Mouse (Mus musculus): ENCODE measurements at regions not wholly inside any gene's neighbourhood (a gene's known extent, or its start where the extent isn't known, plus 50 kb on each side); places are given as distances from the start of the nearest gene placed in this dataset.

DNA sequence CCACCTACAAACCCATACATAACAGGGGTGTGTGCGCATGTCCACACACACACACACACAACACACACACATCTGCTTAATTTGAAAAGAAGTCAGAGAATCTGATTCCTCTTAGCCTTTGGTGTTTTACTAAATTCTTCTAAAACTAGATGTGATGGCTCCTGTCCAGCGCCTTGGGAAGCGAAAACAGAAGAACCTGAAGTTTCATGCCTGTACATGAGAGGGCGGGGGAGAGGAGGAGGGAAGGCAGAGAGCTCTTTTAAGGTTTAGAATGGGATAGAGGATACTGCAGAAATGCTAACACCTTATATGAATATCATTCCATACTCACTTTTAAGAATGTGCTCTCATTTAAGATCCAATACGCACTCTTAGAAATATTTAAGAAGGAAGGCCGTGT, 64.5 kb upstream of the Fer start:
- 86% methylated on average over 6 of the region's 6 CpGs for WGBS
- no peak overlapping the region for H3K27ac ChIP-seq (ENCODE audit: low read depth)
- no peaks in the 10 kb centered on the region for H3K9me3 ChIP-seq (ENCODE audit: low read depth, low read length)
- no peak overlapping the region for H3K9ac ChIP-seq
- TF ChIP-seq CTCF (IDR thresholded peaks at IDR 0.05; ENCODE audit: low read depth), result no peak
- H3K36me3 ChIP-seq (ENCODE audit: insufficient read depth), result no peaks in the 10 kb centered on the region
- no peaks in the 10 kb centered on the region for H3K4me1 ChIP-seq (ENCODE audit: insufficient read depth)
- DNase-seq, result no peak
- H3K4me2 ChIP-seq, result no peak overlapping the region
- no peak overlapping the region for H3K4me3 ChIP-seq (ENCODE audit: low read depth, low read length)
- ATAC-seq (ENCODE audit: insufficient read depth), result no peak
- H3K27me3 ChIP-seq (ENCODE audit: insufficient read depth, low read length), result no peaks in the 10 kb centered on the region

DNA sequence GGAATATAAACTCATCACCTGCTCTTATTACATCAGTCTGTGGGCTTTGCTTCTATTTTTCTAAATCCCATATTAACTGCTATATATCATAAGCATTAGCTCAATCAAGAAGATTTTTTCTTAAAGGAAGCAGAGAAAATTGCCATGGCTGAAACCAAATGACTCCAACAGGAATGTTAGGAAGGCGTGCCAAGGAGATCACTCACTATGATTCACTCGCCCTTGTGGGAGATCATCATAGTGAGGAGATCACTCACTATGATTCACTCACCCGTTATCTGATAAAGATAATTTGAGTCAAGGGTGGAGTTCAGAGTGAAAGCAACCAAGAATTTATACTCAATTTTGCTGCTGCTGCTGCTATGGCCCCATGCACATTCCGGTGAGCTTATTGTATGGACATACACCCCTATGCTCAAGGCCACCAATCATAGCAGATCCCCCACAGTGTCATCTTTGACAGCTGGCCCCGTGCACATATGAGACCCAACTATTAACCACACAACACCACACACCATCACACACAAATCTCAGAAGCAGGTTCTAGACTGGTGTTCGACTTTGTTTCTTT, 63.8 kb upstream of the Fer start:
- no peak for DNase-seq
- no peak for ATAC-seq (ENCODE audit: insufficient read depth)
- no peaks in the 10 kb centered on the region for H3K36me3 ChIP-seq (ENCODE audit: insufficient read depth)
- H3K27me3 ChIP-seq (ENCODE audit: insufficient read depth, low read length), result no peaks in the 10 kb centered on the region
- TF ChIP-seq CTCF (IDR thresholded peaks at IDR 0.05; ENCODE audit: low read depth), result no peak
- H3K4me3 ChIP-seq (ENCODE audit: low read depth, low read length), result no peak overlapping the region
- H3K4me2 ChIP-seq, result no peak overlapping the region
- no peak overlapping the region for H3K9ac ChIP-seq
- WGBS, result 75% methylated on average over 6 of the region's 6 CpGs
- no peak overlapping the region for H3K27ac ChIP-seq (ENCODE audit: low read depth)
- no peaks in the 10 kb centered on the region for H3K9me3 ChIP-seq (ENCODE audit: low read depth, low read length)
- no peaks in the 10 kb centered on the region for H3K4me1 ChIP-seq (ENCODE audit: insufficient read depth)

DNA sequence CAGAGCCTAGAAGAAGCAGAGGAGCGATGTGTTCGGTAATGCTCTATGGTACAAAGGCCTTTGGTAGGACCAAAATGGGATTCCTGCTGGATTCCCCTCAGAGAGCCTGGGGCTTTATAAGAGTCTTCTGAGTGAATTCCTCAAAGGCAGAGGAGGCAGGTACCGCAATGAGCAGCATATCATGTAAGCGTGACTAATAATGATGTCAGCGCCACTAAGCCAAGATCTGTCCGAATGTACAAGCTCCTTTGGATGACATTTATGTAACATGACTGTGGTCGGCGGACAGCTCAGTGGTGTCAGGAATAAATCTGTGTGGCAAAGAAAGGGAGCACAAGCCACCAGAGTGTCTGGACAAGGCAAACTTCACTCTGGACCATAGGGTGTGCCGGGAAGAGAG, 61.5 kb upstream of the Fer start:
- Histone ChIP-seq H3K9me3 (ENCODE audit: low read depth, low read length) (no peaks in the 10 kb centered on the region), H3K4me3 (ENCODE audit: low read depth, low read length) (no peak overlapping the region), H3K27ac (ENCODE audit: low read depth) (no peak overlapping the region), H3K36me3 (ENCODE audit: insufficient read depth) (no peaks in the 10 kb centered on the region), H3K4me2 (no peak overlapping the region), H3K27me3 (ENCODE audit: insufficient read depth, low read length) (no peaks in the 10 kb centered on the region), H3K4me1 (ENCODE audit: insufficient read depth) (no peaks in the 10 kb centered on the region), H3K9ac (no peak overlapping the region)
- DNase-seq, result no peak
- ATAC-seq (ENCODE audit: insufficient read depth), result no peak
- 90% methylated on average over 9 of the region's 9 CpGs for WGBS
- TF ChIP-seq CTCF (IDR thresholded peaks at IDR 0.05; ENCODE audit: low read depth), result no peak

DNA sequence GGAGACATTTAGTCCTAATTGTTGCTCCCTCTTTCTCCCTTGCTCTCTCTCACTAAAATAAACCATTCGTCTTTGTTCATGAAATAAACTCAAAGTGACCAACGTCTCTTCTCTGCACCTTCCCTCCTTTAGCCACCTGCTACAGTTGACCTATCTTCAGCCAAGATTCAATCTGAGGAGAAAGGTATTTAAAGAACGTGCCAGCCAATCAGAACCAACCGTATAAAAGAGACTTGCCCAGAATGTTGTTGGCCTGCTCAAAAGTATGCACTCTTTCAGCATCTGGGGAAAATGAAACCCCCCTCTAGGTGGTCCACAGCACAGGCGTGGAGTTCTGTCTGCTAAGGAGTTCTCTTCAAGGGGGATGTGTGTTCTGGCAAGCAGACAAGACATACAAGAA, 60.0 kb upstream of the Fer start:
- no peak overlapping the region for H3K4me3 ChIP-seq (ENCODE audit: low read depth, low read length)
- no peak for TF ChIP-seq CTCF (IDR thresholded peaks at IDR 0.05; ENCODE audit: low read depth)
- ATAC-seq (ENCODE audit: insufficient read depth) (no peak), DNase-seq (no peak)
- WGBS, result 73% methylated on average over 5 of the region's 5 CpGs
- no peak overlapping the region for H3K4me2 ChIP-seq
- no peaks in the 10 kb centered on the region for H3K36me3 ChIP-seq (ENCODE audit: insufficient read depth)
- no peak overlapping the region for H3K9ac ChIP-seq
- no peaks in the 10 kb centered on the region for H3K4me1 ChIP-seq (ENCODE audit: insufficient read depth)
- H3K9me3 ChIP-seq (ENCODE audit: low read depth, low read length), result no peaks in the 10 kb centered on the region
- no peak overlapping the region for H3K27ac ChIP-seq (ENCODE audit: low read depth)
- no peaks in the 10 kb centered on the region for H3K27me3 ChIP-seq (ENCODE audit: insufficient read depth, low read length)

DNA sequence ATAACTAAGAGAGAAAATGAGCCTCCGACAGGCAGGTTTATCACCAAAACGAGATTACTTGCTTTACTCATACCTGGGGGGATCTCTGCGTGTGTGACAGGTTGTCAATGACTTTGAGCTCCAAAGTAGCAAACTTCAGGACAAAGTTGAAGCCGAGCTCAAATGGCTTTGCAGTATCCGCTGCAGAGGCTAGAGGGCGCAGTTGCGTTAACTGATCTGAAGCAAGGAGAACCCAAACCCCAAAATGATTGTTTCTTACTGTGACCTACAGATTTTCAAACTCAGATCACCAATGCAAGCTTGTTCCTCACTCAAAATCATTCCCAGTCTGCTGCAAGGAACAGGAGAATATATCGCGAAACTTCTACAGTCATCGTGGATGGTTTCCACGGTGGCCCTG, 59.3 kb upstream of the Fer start:
- Histone ChIP-seq H3K4me3 (ENCODE audit: low read depth, low read length) (no peak overlapping the region), H3K27me3 (ENCODE audit: insufficient read depth, low read length) (no peaks in the 10 kb centered on the region), H3K9me3 (ENCODE audit: low read depth, low read length) (no peaks in the 10 kb centered on the region), H3K4me2 (no peak overlapping the region), H3K36me3 (ENCODE audit: insufficient read depth) (no peaks in the 10 kb centered on the region), H3K27ac (ENCODE audit: low read depth) (no peak overlapping the region), H3K9ac (no peak overlapping the region), H3K4me1 (ENCODE audit: insufficient read depth) (no peaks in the 10 kb centered on the region)
- WGBS, result 29% methylated on average over 11 of the region's 11 CpGs
- ATAC-seq (ENCODE audit: insufficient read depth) (no peak), DNase-seq (peak; percentile 92)
- peak; percentile 81 for TF ChIP-seq CTCF (IDR thresholded peaks at IDR 0.05; ENCODE audit: low read depth)

DNA sequence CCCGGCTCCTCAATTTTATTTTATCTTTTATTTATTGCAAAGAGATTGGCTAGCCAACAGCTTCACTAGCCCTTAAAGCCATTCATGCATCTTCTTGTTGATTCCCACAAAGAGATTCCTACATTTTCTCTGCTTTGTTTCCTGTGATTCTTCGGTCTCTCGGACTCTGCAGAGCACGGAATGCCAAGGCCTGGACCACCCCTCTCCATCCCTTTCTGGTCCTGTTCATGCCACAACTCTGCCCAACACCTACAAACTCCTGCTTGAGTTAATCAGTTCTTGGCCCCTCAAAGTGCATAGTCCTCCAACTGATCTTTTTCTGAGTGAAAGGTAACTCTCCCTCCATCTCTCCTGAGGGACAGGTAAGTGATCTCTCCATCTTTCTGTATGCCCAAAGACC, 58.4 kb upstream of the Fer start:
- H3K27me3 ChIP-seq (ENCODE audit: insufficient read depth, low read length), result no peaks in the 10 kb centered on the region
- no peaks in the 10 kb centered on the region for H3K9me3 ChIP-seq (ENCODE audit: low read depth, low read length)
- no peak overlapping the region for H3K9ac ChIP-seq
- H3K4me1 ChIP-seq (ENCODE audit: insufficient read depth), result no peaks in the 10 kb centered on the region
- no peak overlapping the region for H3K4me2 ChIP-seq
- 92% methylated on average over 4 of the region's 4 CpGs for WGBS
- no peaks in the 10 kb centered on the region for H3K36me3 ChIP-seq (ENCODE audit: insufficient read depth)
- no peak for ATAC-seq (ENCODE audit: insufficient read depth)
- no peak overlapping the region for H3K27ac ChIP-seq (ENCODE audit: low read depth)
- DNase-seq, result no peak
- no peak for TF ChIP-seq CTCF (IDR thresholded peaks at IDR 0.05; ENCODE audit: low read depth)
- H3K4me3 ChIP-seq (ENCODE audit: low read depth, low read length), result no peak overlapping the region

DNA sequence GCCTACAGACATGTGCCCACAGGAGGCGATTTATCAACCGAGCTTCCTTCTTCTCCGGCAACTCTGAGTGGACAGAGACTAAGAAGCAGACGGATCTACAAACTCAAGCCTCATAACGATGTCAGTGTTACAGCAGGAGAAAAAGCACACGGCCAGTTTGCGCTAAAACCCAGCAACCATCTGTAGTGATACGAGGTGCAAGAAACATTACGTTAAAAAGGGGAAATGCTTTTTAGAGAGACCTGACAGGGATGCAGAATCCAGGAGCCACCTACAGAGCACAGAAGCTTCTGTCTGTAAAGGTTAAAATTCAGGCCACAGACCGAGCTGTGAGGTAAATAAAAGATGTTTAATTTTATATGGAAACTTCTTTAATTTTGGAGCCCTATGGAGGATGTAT, 56.5 kb upstream of the Fer start:
- H3K9ac ChIP-seq, result no peak overlapping the region
- no peak overlapping the region for H3K4me2 ChIP-seq
- no peaks in the 10 kb centered on the region for H3K27me3 ChIP-seq (ENCODE audit: insufficient read depth, low read length)
- no peaks in the 10 kb centered on the region for H3K36me3 ChIP-seq (ENCODE audit: insufficient read depth)
- no peak for TF ChIP-seq CTCF (IDR thresholded peaks at IDR 0.05; ENCODE audit: low read depth)
- no peak overlapping the region for H3K27ac ChIP-seq (ENCODE audit: low read depth)
- ATAC-seq (ENCODE audit: insufficient read depth), result no peak
- H3K4me3 ChIP-seq (ENCODE audit: low read depth, low read length), result no peak overlapping the region
- H3K9me3 ChIP-seq (ENCODE audit: low read depth, low read length), result no peaks in the 10 kb centered on the region
- DNase-seq, result no peak
- 84% methylated on average over 10 of the region's 10 CpGs for WGBS
- H3K4me1 ChIP-seq (ENCODE audit: insufficient read depth), result no peaks in the 10 kb centered on the region
